Mouse (Mus musculus) kidney, postnatal 10 days (tissue): ENCODE measurements around the gene Xlr5c.
"Not testable (repeated sequence)": the region's sequence is repeated elsewhere in the genome, so short reads cannot be mapped to it uniquely, and the experiment has no call there.

Source experiments
- DNase-seq: peaks from one replicate; pipeline ENCODE4 v3.0.0; 2021; ENCODE audit warnings: mixed read lengths

Xlr5c gene

DNA sequence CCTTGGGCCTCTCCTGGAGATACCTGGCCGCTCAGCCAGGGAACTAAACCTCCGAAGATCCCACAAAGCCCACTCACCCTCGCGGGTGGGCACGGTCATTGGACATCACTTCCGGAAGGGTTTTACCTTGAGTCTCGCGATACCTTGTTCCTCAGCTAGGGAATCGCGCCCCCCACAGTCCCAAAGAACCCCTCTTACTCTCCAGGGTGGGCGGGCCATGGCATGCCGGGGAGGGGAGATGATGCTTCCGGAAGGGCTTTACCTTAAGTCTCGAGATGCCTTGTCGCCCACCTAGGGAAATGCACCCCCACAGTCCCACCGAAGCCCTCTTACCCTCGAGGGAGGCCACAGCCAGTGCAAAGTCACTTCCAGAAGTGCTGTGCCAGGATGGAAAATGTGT, at the start of gene Xlr5c, which contains the start of gene Xlr5a:
Gene Xlr5c, minus strand, starts transcription at position 101 of the 400 bp plus-strand sequence.
Gene Xlr5a, minus strand, starts transcription at position 101 of the 400 bp plus-strand sequence.
- DNase-seq: not testable (repeated sequence)

DNA sequence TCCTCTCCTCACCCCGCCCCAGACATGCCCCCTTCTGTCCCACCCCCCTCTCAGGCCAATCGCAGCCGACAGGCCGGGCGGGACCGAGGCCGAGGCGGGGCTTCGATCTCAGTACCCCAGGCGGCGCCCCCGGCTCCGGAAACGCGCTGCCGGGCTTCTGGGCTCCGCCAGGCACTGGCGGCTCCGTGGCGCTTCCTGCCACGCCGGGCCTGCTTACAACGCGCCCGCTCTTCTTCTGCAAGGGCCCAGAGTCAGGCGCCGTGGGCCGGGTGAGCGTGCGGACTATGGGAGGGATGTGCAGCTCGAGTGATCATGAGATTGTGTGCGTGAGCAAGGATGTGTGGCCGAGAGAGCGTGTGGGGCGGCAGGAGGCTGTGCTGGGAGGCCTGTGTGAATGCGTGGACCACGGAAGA, 49.7 kb upstream of the Xlr5c start, which contains the start of gene Zfp275:
Gene Zfp275, plus strand, starts transcription at position 139 of the 413 bp plus-strand sequence.
- peak; percentile 86 for DNase-seq

DNA sequence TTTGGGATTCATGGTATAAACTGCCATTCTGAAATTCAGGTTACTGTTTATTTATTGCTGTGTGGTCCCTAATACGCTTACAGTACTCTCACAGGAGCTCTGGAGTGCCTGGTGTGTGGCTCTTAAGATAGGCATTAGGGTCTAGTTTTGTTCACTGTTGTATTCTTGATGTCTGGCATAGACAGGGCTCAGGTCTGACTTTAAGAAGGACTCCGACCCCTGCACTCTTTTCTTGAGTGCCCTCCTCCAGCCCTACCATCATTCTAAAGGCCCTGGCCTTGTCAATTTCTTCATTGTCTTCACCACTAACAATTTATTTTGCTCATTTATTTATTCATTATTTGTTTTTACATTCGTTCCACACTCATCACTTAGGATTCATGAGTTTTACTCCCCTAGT, 49.3 kb upstream of the Xlr5c start:
- no peak for DNase-seq

DNA sequence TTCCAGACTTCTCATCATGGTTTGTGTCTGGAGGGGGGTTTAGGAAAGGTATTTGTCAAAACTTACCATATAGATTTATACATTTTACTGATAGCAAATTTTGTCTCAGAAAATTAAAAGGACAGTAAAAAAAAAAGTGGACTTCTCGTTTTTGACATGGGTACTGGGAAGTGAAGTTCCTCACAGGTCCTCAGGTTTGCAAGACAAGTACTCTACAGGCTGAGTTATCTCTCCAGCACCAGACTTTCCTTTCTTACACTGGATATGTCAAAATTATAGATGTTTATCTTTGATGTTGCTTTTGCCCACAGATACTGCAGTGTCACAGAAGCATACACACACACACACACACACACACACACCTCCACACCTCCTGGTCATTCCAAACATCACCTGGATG, 48.7 kb upstream of the Xlr5c start:
- DNase-seq: no peak

DNA sequence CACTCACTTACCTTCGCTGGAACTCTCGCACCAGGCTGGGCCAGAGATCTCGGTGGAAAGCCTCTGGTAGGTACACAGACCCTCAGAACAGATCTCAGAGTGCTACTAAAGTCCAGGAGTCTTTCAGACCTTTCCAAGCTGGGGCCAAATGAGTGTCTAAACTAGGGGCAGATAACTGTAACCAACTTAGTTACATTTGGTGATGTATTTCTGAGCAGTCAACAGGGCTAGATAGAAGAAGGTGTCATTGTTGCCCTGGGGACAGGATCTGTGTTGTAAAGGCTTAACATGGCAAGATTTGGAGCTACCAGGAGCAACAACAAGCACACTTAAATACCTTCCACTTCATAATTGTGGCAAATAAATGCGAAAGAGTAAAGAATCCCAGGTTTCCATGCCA, 44.0 kb upstream of the Xlr5c start, which contains the start of gene Gm45015:
Gene Gm45015, minus strand, starts transcription at position 101 of the 400 bp plus-strand sequence.
- no peak for DNase-seq

DNA sequence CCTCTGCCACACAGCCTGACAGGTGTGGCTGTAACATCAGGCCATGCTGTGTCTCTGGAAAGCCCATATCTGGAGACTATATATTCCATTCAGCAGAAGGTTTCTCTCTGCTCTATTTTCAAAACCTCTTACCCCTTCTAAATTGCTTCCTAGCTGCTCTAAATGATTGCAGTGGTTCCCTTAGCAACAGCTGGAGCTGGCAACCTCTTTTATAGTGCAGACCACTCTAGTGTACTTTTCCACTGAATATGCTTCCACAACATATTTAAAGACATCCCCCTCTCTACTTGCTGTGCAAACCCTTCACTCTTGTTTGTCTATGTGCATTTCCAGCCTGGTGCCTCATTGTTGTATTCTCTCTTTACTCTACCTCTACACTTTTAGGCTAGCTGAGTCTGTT, 40.8 kb upstream of the Xlr5c start:
- no peak for DNase-seq

DNA sequence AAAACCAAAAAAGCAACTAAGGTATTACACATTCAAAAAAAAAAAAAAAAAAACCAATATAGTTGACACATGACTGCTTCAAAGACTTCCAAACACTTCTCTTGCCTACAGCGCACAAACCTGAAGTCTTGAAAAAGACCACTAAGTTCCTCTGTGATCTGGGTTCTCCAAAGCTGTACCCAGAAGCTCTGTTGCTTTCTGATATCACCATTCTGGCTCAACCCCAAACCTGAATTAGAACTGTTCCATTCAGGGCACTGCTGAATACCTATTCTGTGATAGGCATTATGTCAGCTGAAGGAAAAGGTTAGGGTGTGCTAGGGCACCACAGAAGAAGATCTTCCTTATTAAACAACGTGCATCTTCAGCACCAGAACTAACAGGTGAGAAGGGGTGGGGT, 34.4 kb upstream of the Xlr5c start:
- no peak for DNase-seq

DNA sequence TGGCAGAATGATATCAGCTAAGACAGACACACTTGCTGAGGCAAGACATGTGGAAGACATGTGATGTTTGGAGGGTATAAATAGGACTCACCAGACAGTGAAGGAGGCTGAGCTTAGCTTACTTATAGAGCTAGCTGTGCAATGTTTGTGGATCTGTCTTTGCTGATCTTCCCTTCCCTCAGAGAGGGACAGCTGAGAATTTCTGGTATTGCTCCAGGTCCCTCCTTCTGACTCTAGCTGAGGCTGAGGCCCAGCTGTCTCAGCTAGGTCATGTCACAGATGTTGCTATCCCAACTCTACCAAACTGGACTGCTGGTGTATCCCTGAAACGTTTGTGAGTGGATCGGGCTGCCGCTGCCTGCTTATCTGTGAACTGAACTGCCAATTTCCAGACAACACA, 28.3 kb upstream of the Xlr5c start:
- no peak for DNase-seq

DNA sequence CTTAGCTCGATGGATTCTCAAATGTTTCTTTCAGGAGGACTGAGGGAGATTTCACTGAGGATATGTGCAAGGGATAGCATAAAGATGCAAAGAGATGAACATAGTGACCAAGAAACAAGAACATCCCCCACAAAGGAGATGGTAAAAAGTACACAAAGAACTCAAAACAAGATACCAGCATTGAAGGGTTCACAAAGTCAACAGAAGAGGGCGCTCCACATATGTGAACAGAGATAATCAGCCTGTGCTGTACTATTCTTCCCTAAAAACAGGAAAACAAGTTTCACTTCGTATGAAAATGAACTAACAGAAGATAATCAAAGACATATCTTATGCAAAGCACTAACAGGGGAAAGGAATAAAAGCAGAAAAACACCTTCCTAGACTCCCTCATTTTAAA, 19.7 kb upstream of the Xlr5c start:
- peak; percentile 56 for DNase-seq

DNA sequence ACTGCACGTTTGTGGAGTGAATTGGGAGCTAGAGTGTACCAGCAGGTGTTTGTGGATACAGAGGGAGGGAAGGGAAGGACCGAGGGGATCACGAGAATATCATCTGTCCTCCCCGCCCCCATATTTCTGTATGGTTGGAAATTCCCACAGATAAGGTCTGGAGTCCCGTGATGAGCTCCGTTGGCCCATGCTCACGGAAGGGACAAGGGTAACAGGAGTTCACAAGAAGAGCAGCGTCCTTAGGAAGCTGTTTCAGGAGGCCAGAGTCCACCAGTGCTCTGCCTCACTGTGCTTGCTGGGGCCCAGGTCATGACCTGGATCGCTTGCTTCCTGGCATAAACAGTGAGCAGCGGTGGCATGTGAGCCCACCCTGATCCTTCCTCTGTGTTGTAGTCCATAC, 3.0 kb upstream of the Xlr5c start:
- peak; percentile 10 for DNase-seq

DNA sequence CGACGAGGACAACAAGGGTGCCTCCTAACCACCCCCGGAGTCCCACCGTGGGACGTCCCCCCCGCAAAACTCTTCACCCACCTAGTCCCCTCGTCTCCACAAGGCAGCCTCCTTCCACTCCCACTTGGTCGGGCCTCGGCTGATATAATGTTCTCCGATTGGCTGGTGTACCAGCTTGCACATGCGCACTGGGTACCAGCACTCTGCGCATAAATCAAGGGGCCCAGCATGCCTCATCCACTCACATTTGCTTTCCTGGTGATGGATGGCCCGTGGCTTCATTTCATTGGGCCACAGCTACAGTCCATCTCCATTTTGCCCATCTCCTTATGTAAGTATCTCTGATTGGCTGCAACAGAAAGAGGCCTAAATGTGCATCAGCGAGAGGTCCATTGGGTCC, 27.5 kb downstream of the Xlr5c start, which contains the start of gene Xlr3c:
Gene Xlr3c, minus strand, starts transcription at position 121 of the 400 bp plus-strand sequence.
- DNase-seq: not testable (repeated sequence)

DNA sequence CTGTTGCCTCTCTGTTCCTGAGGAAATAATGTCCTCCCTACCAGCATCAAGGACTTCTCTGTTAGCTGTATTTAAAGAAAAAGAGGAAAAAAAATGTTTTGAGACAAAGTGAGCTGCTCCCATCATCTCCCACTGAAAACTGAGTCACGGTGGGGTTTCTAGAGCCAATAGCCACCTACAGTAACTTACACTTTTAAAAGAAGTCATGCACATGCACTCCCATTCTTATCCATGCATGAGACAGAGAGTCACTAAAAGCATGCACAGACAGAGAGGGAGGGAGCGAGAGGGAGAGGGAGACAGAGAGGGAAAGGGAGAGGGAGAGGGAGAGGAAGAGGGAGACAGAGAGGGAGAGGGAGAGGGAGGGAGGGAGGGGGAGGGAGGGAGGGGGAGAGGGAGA, 30.3 kb downstream of the Xlr5c start:
- not testable (repeated sequence) for DNase-seq

DNA sequence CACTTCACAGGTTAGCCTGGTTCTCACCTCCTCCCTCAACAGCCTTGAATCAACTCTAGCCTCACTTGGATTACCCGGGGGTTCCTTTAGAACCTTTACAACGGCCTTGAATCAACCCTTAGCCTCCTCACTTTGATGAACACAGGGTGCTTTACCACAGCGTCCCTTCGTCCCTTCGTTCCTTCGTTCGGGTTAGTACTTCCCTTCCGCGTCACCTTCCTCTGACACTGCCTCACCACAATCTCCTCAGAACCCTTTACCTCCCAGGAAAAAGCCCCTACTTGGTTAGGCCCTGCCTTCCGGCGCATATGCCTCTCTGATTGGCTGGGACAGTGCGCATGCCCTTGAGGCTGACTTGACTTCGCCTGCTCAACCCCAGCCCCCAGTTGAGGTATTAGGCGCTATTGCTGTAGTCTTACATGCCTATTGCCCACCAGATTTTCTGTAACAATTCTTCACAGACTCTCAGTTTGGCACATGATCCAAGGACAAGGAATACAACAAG, 49.9 kb downstream of the Xlr5c start, which contains the start of gene Xlr4c:
Gene Xlr4c, minus strand, starts transcription at position 310 of the 505 bp plus-strand sequence.
- DNase-seq: not testable (repeated sequence)
